Mouse (Mus musculus): ENCODE results near the gene BC107364. TPM values are rescaled to one million over a fixed set of nuclear protein-coding genes. Genes with fewer than 3 reads are reported as not detected.

BC107364 gene
- polyA plus RNA-seq, 1 experiment from 2014 or later: not detected

GRCm38 (mm10) chr3:96440578-96440977 is 11.5 kb downstream of the BC107364 start:
- Histone ChIP-seq H3K27ac (ENCODE audit: low read length) (no peak overlapping the region), H3K27me3 (ENCODE audit: control insufficient read depth, insufficient read depth, low read depth, low read length) (peaks cover 67% of the 10 kb centered on the region), H3K9me3 (replicated peaks; ENCODE audit: control insufficient read depth, low read length) (no peaks in the 10 kb centered on the region), H3K4me3 (ENCODE audit: low read depth, low read length) (no peak overlapping the region), H3K9ac (ENCODE audit: low read depth, low read length) (no peak overlapping the region), H3K4me2 (ENCODE audit: low read depth, low read length) (peak overlapping the region; percentile 45), H3K4me1 (ENCODE audit: control insufficient read depth, low read depth, low read length) (peaks cover 4% of the 10 kb centered on the region), H3K36me3 (ENCODE audit: control insufficient read depth, insufficient read depth) (no peaks in the 10 kb centered on the region)
- no peak for ATAC-seq (ENCODE audit: low read depth)
- whole genome bisulfite sequencing (ENCODE audit: insufficient replicate concordance): 0% methylated on average over 13 of the region's 13 CpGs

DNA sequence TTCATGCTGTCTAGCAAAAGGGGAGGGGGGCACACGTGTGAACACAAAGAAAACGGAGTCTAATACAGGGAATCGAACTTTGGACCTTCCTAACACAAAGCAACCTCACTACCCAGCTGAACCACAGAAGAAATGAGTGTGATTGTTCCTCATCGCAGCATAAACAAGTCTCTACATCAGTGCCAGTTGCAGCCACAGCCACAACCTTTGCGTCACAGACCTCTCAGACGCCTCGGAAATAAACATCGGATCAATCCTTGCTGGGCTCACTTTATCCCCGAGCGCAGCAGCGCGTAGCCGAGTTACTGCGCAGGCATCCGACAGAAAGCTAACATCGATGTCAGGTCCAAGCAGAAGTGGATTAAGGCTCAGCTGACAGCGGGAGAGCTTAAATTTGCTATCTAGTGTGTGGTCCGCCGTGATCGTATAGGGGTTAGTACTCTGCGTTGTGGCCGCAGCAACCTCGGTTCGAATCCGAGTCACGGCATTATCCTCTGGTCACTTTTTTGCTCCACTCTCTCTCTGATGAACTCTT is 16.5 kb downstream of the BC107364 start:
- H3K4me1 ChIP-seq (ENCODE audit: control insufficient read depth, low read depth, low read length): peaks cover 13% of the 10 kb centered on the region
- H3K4me3 ChIP-seq (ENCODE audit: low read depth, low read length): peak overlapping the region; percentile 14; the same call in 1 of the 2 replicates
- no peak overlapping the region for H3K27ac ChIP-seq (ENCODE audit: low read length)
- no peaks in the 10 kb centered on the region for H3K9me3 ChIP-seq (replicated peaks; ENCODE audit: control insufficient read depth, low read length)
- no peak overlapping the region for H3K9ac ChIP-seq (ENCODE audit: low read depth, low read length)
- peaks cover 39% of the 10 kb centered on the region for H3K27me3 ChIP-seq (ENCODE audit: control insufficient read depth, insufficient read depth, low read depth, low read length)
- WGBS (ENCODE audit: insufficient replicate concordance): under 1% methylated on average over 26 of the region's 26 CpGs
- no peaks in the 10 kb centered on the region for H3K36me3 ChIP-seq (ENCODE audit: control insufficient read depth, insufficient read depth)
- peak; percentile 54 for ATAC-seq (ENCODE audit: low read depth)
- peak overlapping the region; percentile 33 for H3K4me2 ChIP-seq (ENCODE audit: low read depth, low read length)

DNA sequence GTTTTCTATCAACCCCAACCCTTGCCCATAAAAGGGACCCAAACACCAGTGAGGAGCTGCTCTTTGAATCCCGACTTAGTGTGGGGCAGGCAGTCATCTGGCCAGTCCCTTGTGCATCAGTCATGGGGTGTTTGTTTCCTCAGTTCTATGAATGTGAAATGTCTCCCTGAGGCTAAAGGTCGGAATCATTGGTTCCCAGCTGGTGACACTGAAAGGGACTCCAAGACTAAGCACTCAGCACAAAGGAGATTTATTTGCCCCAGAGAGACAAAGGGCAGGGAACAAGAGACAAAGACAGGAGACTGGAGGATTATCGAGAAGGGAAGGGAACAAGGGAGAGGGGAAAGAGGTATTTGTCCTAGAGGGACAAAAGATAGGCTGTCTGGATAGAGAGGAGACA is 19.9 kb downstream of the BC107364 start:
- H3K27ac ChIP-seq (ENCODE audit: low read length): no peak overlapping the region
- H3K4me1 ChIP-seq (ENCODE audit: control insufficient read depth, low read depth, low read length): peaks cover 42% of the 10 kb centered on the region
- H3K9ac ChIP-seq (ENCODE audit: low read depth, low read length): no peak overlapping the region
- peaks cover 20% of the 10 kb centered on the region for H3K27me3 ChIP-seq (ENCODE audit: control insufficient read depth, insufficient read depth, low read depth, low read length)
- no peak overlapping the region for H3K4me3 ChIP-seq (ENCODE audit: low read depth, low read length)
- H3K4me2 ChIP-seq (ENCODE audit: low read depth, low read length): no peak overlapping the region
- ATAC-seq (ENCODE audit: low read depth): no peak
- H3K9me3 ChIP-seq (replicated peaks; ENCODE audit: control insufficient read depth, low read length): no peaks in the 10 kb centered on the region
- WGBS (ENCODE audit: insufficient replicate concordance): 34% methylated on average over 3 of the region's 3 CpGs
- H3K36me3 ChIP-seq (ENCODE audit: control insufficient read depth, insufficient read depth): no peaks in the 10 kb centered on the region

DNA sequence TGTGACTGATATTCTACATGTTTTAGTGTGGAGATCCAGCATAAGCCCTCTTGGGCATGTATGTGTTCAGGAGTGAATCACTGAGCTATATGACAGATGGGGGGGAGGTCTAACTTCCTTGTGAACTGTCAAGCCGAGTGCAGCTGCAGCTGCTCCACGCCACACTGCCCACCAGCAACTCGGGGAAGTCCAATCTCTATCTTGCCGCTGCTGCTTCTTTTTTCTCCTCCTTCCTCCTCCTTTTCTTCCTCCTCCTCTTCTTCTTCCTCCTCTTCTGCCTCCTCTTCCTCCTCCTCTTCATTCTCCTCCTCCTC is 22.3 kb downstream of the BC107364 start:
- H3K9ac ChIP-seq (ENCODE audit: low read depth, low read length): peak overlapping the region; percentile 32
- WGBS (ENCODE audit: insufficient replicate concordance): 30% methylated on average over 4 of the region's 4 CpGs
- peak overlapping the region; percentile 59 for H3K4me2 ChIP-seq (ENCODE audit: low read depth, low read length)

DNA sequence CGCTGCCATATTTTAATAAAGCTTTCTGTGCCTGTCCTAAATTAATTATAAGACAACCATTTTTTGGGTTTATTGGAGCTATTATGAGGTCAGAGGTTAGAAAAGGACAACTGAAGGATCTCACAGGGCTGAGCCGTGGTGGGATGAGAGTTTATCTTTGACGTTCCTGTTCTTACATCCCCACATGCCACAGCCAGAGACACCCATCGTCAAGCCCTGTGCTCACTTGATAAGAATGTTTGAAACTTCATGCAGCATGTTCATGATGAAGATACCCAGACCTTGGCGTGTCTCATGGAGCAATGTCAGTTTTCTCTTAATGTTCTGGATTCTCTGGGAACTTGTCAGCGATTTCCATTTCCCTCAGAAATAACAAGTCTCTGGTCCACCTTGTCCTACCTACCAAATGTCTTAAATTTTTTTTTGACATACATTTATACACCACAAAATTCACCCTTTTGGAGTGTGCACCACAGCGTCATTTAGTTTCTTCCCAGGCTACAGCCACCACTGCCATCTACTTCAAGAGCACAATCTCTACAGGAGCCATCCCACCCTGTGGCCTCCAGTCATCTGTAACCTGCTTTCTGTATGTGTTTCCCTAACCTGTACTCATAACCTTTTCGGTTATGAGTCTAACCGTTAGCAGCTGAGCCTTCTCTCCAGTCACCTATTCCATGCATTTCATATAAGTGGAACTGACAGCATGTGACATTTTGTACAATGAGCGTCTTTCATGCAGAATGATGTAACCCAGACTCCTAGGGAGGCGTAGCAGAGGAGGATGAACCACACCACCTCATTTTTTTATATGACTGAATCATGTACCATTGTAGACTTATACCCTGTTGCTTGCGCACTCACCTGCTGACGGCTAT is 22.9 kb downstream of the BC107364 start:
- Histone ChIP-seq H3K27me3 (ENCODE audit: control insufficient read depth, insufficient read depth, low read depth, low read length) (peaks cover 9% of the 10 kb centered on the region; the same call in 1 of the 2 replicates), H3K9ac (ENCODE audit: low read depth, low read length) (peak overlapping the region; percentile 60), H3K9me3 (replicated peaks; ENCODE audit: control insufficient read depth, low read length) (no peaks in the 10 kb centered on the region), H3K36me3 (ENCODE audit: control insufficient read depth, insufficient read depth) (no peaks in the 10 kb centered on the region), H3K4me1 (ENCODE audit: control insufficient read depth, low read depth, low read length) (peaks cover 41% of the 10 kb centered on the region), H3K4me2 (ENCODE audit: low read depth, low read length) (peak overlapping the region; percentile 59), H3K27ac (ENCODE audit: low read length) (peak overlapping the region; percentile 91), H3K4me3 (ENCODE audit: low read depth, low read length) (peak overlapping the region; percentile 20)
- 53% methylated on average over 13 of the region's 13 CpGs for whole genome bisulfite sequencing (ENCODE audit: insufficient replicate concordance)
- peak; percentile 94 for ATAC-seq (ENCODE audit: low read depth)

More for the DNA sequence above, 22.3 kb downstream of the BC107364 start:
- Histone ChIP-seq H3K27ac (ENCODE audit: low read length) (peak overlapping the region; percentile 91), H3K4me1 (ENCODE audit: control insufficient read depth, low read depth, low read length) (peaks cover 41% of the 10 kb centered on the region), H3K27me3 (ENCODE audit: control insufficient read depth, insufficient read depth, low read depth, low read length) (peaks cover 9% of the 10 kb centered on the region; the same call in 1 of the 2 replicates), H3K9me3 (replicated peaks; ENCODE audit: control insufficient read depth, low read length) (no peaks in the 10 kb centered on the region), H3K36me3 (ENCODE audit: control insufficient read depth, insufficient read depth) (no peaks in the 10 kb centered on the region), H3K4me3 (ENCODE audit: low read depth, low read length) (peak overlapping the region; percentile 5)
- ATAC-seq (ENCODE audit: low read depth): no peak

DNA sequence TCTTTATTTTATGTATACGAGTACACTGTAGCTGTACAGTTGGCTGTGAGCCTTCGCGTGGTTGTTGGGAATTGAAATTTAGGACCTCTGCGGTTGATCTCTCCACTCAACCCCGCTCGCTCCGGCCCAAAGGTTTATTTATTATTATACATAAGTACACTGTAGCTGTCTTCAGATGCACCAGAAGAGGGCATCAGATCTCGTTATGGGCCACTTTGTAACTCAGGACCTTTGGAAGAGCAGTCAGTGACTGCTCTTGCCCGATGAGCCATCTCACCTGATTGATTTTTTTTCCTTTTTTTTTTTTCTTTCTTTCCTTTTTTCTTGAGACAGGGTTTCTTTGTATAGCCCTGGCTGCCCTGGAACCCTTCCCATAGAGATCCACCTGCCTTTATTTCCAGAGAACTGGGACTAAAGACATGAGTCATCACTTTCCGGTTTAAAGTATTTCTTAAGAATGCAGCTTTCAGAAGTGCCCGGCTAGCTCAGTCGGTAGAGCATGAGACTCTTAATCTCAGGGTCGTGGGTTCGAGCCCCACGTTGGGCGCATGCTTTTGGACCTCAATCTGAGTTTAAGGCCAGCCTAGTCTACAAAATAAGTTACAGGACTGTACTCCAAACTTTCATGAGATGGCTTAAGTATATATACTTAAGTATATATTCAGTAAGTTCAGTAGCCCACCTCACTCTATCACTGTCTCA is 24.2 kb downstream of the BC107364 start:
- Histone ChIP-seq H3K9me3 (replicated peaks; ENCODE audit: control insufficient read depth, low read length) (no peaks in the 10 kb centered on the region), H3K27me3 (ENCODE audit: control insufficient read depth, insufficient read depth, low read depth, low read length) (peaks cover 8% of the 10 kb centered on the region), H3K27ac (ENCODE audit: low read length) (peak overlapping the region; percentile 84), H3K4me1 (ENCODE audit: control insufficient read depth, low read depth, low read length) (peaks cover 41% of the 10 kb centered on the region), H3K4me3 (ENCODE audit: low read depth, low read length) (peak overlapping the region; percentile 51), H3K36me3 (ENCODE audit: control insufficient read depth, insufficient read depth) (no peaks in the 10 kb centered on the region), H3K4me2 (ENCODE audit: low read depth, low read length) (peak overlapping the region; percentile 62), H3K9ac (ENCODE audit: low read depth, low read length) (peak overlapping the region; percentile 58)
- WGBS (ENCODE audit: insufficient replicate concordance): 4% methylated on average over 16 of the region's 16 CpGs
- peak; percentile 65 for ATAC-seq (ENCODE audit: low read depth)

DNA sequence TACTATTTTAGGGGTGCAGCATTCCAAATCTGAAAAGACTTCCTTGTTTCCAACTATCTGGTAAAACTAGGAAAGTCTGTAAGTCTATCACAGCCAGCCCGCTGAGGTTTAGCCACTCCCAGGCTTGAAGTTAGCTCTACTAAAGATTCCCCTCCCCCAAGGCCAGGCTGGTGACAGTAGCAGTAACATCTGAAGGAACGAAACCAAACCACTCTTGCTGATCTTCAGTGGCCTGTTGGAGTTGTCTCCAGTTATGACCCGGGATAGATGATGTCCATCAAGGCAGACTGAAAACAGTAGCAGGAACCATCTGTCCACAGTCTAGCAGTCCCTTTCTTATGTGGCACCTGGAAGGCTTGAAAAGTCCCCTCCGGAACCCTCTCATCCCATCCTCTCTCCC is 24.8 kb downstream of the BC107364 start:
- Histone ChIP-seq H3K4me3 (ENCODE audit: low read depth, low read length) (peak overlapping the region; percentile 51), H3K27ac (ENCODE audit: low read length) (peak overlapping the region; percentile 84), H3K4me1 (ENCODE audit: control insufficient read depth, low read depth, low read length) (peaks cover 41% of the 10 kb centered on the region), H3K4me2 (ENCODE audit: low read depth, low read length) (peak overlapping the region; percentile 62), H3K36me3 (ENCODE audit: control insufficient read depth, insufficient read depth) (no peaks in the 10 kb centered on the region), H3K27me3 (ENCODE audit: control insufficient read depth, insufficient read depth, low read depth, low read length) (peaks cover 9% of the 10 kb centered on the region), H3K9me3 (replicated peaks; ENCODE audit: control insufficient read depth, low read length) (no peaks in the 10 kb centered on the region), H3K9ac (ENCODE audit: low read depth, low read length) (peak overlapping the region; percentile 58)
- peak; percentile 40; the same call in 1 of the 2 replicates for ATAC-seq (ENCODE audit: low read depth)
- WGBS (ENCODE audit: insufficient replicate concordance): 11% methylated on average over 4 of the region's 4 CpGs

GRCm38 (mm10) chr3:96426268-96426667 is 25.8 kb downstream of the BC107364 start:
- WGBS (ENCODE audit: insufficient replicate concordance): 64% methylated on average over 4 of the region's 4 CpGs
- peaks cover 38% of the 10 kb centered on the region for H3K4me1 ChIP-seq (ENCODE audit: control insufficient read depth, low read depth, low read length)
- no peak overlapping the region for H3K9ac ChIP-seq (ENCODE audit: low read depth, low read length)
- peaks cover 7% of the 10 kb centered on the region for H3K27me3 ChIP-seq (ENCODE audit: control insufficient read depth, insufficient read depth, low read depth, low read length)
- no peak overlapping the region for H3K27ac ChIP-seq (ENCODE audit: low read length)
- H3K4me2 ChIP-seq (ENCODE audit: low read depth, low read length): no peak overlapping the region
- ATAC-seq (ENCODE audit: low read depth): no peak
- H3K36me3 ChIP-seq (ENCODE audit: control insufficient read depth, insufficient read depth): no peaks in the 10 kb centered on the region
- H3K4me3 ChIP-seq (ENCODE audit: low read depth, low read length): no peak overlapping the region
- H3K9me3 ChIP-seq (replicated peaks; ENCODE audit: control insufficient read depth, low read length): no peaks in the 10 kb centered on the region

Data from liver, embryonic 16.5 days (tissue).